Mouse (Mus musculus): Measurements from ENCODE around the gene Cmtm8.
A peak's percentile ranks its signal among the peaks of the same experiment; 100 is the strongest.

The Cmtm8 gene

GRCm38 (mm10) chr9:114821548-114822289 is 22.2 kb downstream of the Cmtm8 start:
- DNase-seq (ENCODE audit: low read depth, low spot score): no peak

- DNase-seq (ENCODE audit: low read depth, low spot score): no peak
Measured at GRCm38 (mm10) chr9:114818918-114819317, 25.0 kb downstream of the Cmtm8 start.

GRCm38 (mm10) chr9:114817012-114817411 is 26.9 kb downstream of the Cmtm8 start:
- DNase-seq (ENCODE audit: low read depth, low spot score): no peak

GRCm38 (mm10) chr9:114816121-114816520 is 27.8 kb downstream of the Cmtm8 start:
- no peak for DNase-seq (ENCODE audit: low read depth, low spot score)

- no peak for DNase-seq (ENCODE audit: low read depth, low spot score)
Measured at GRCm38 (mm10) chr9:114815315-114815714, 28.6 kb downstream of the Cmtm8 start.

GRCm38 (mm10) chr9:114812001-114812400 is 32.0 kb downstream of the Cmtm8 start:
- no peak for DNase-seq (ENCODE audit: low read depth, low spot score)

GRCm38 (mm10) chr9:114810837-114811236 is 33.1 kb downstream of the Cmtm8 start:
- no peak for DNase-seq (ENCODE audit: low read depth, low spot score)

GRCm38 (mm10) chr9:114808671-114809070 is 35.3 kb downstream of the Cmtm8 start:
- DNase-seq (ENCODE audit: low read depth, low spot score): no peak

GRCm38 (mm10) chr9:114807261-114807660 is 36.7 kb downstream of the Cmtm8 start:
- no peak for DNase-seq (ENCODE audit: low read depth, low spot score)

GRCm38 (mm10) chr9:114805151-114805671 is 38.7 kb downstream of the Cmtm8 start:
- DNase-seq (ENCODE audit: low read depth, low spot score): peak; percentile 74

GRCm38 (mm10) chr9:114802191-114802590 is 41.8 kb downstream of the Cmtm8 start:
- no peak for DNase-seq (ENCODE audit: low read depth, low spot score)

- no peak for DNase-seq (ENCODE audit: low read depth, low spot score)
Measured at GRCm38 (mm10) chr9:114801301-114801700, 42.7 kb downstream of the Cmtm8 start.

GRCm38 (mm10) chr9:114799498-114800107 is 44.4 kb downstream of the Cmtm8 start:
- DNase-seq (ENCODE audit: low read depth, low spot score): no peak

- DNase-seq (ENCODE audit: low read depth, low spot score): no peak
Measured at GRCm38 (mm10) chr9:114798845-114799244, 45.1 kb downstream of the Cmtm8 start.

GRCm38 (mm10) chr9:114797329-114798004 is 46.5 kb downstream of the Cmtm8 start:
- no peak for DNase-seq (ENCODE audit: low read depth, low spot score)

- no peak for DNase-seq (ENCODE audit: low read depth, low spot score)
Measured at GRCm38 (mm10) chr9:114796473-114797050, 47.4 kb downstream of the Cmtm8 start.

GRCm38 (mm10) chr9:114794491-114794890 is 49.5 kb downstream of the Cmtm8 start:
- DNase-seq (ENCODE audit: low read depth, low spot score): no peak

GRCm38 (mm10) chr9:114793764-114794295 is 50.1 kb downstream of the Cmtm8 start:
- no peak for DNase-seq (ENCODE audit: low read depth, low spot score)

- no peak for DNase-seq (ENCODE audit: low read depth, low spot score)
Measured at GRCm38 (mm10) chr9:114789989-114790388, 54.0 kb downstream of the Cmtm8 start.

- DNase-seq (ENCODE audit: low read depth, low spot score): no peak
Measured at GRCm38 (mm10) chr9:114789557-114789956, 54.4 kb downstream of the Cmtm8 start.

- no peak for DNase-seq (ENCODE audit: low read depth, low spot score)
Measured at GRCm38 (mm10) chr9:114788697-114789096, 55.3 kb downstream of the Cmtm8 start.

GRCm38 (mm10) chr9:114787716-114788115 is 56.2 kb downstream of the Cmtm8 start:
- DNase-seq (ENCODE audit: low read depth, low spot score): no peak

Data from telencephalon, adult 2 months (tissue).